Mouse (Mus musculus) ZHBTc4 (cell line): ENCODE measurements around the gene Cep170b.
A peak's percentile ranks its signal among the peaks of the same experiment; 100 is the strongest.

Experiments used
- DNase-seq: peaks from one replicate; pipeline ENCODE4 v3.0.0-alpha.2; 2011; ENCODE audit warnings: low read depth, low spot score

Gene Cep170b

GRCm38 (mm10) chr12:112763176-112763575 is 42.9 kb downstream of the Cep170b start:
- DNase-seq: no peak

DNA sequence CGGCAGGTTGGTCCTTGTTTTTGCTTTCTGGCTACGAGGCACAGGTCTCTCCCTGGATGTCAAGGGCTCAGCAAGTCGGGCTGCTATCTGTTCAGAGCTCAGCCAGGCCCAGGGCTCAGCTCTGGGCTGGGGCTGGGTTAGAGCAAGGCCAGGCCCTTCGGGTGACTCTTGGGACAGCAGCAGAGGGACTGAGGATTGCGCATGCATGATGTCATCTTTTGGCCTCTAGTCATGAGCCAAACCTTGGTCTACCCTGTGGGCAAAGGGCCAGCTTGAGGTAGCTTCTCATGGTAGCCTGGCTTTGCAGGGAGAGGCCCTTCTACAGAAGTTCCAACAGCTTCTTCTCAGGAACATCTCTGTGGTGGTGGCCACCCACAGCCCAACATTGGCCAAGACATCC is 43.9 kb downstream of the Cep170b start:
- no peak for DNase-seq

- no peak for DNase-seq
These were observed 44.7 kb downstream of the Cep170b start for GRCm38 (mm10) chr12:112764991-112765390.

- no peak for DNase-seq
These were observed 46.3 kb downstream of the Cep170b start for GRCm38 (mm10) chr12:112766586-112766985.

- no peak for DNase-seq
These were observed 47.0 kb downstream of the Cep170b start for GRCm38 (mm10) chr12:112767036-112767890.

DNA sequence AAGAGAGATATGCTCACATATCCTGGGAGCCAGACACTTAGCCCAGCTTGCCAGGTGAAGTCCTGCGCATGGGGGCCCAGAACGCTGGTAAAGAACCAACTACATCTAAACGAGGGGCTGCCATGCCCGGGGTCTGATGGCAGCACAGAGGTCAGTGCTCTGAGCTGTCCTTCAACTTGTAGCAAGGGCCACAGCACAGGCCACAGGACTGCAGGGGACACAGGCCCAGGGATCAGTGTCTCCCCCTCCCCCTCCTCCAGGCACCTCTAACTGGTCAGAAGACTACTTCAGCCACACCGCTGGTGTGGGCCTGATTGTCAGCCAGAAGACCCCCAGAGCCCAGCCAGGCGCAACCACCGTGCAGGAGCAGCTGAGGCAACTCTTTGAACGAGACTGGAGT is 47.9 kb downstream of the Cep170b start:
- no peak for DNase-seq

DNA sequence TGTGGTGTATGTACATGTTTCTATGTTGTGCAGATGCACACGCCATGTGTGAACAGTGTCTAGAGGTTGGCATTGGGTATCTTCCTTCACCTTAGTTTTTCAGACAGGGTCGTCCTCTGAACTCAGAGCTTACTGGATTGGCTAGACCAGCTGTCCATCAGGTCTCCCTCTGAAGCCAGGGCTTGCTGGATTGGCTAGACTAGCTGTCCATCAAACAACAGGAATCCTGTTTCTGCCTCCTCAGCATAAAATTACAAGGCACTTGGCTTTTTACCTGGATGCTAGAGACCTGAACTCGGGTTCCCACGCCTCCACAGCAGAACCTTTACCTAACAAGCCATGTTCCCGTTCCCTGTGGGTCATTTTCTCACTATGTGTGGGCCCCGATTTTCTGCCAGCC is 48.8 kb downstream of the Cep170b start:
- DNase-seq: peak; percentile 71

DNA sequence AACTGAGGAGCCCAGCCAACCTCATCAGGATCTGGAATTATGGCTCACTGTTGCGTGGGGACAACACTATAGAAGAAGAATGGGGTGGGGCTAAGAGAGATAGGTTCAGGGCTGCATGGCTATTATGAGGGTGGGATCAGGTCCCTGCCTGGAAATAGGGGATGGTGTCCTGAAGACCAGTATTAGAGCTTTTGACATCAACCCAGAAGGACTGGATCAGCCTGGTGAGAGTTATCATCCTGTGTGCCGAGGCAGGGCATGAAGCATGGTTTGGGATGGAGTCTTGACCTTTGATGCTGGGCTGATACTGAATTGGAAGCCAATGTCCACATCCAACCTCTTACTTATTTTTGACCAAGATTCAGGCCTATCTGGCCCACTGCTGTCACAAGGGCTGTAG is 49.5 kb downstream of the Cep170b start:
- DNase-seq: no peak

- no peak for DNase-seq
These were observed 50.1 kb downstream of the Cep170b start for GRCm38 (mm10) chr12:112770396-112770795.

GRCm38 (mm10) chr12:112772306-112772705 is 52.1 kb downstream of the Cep170b start:
- no peak for DNase-seq

- no peak for DNase-seq
These were observed 53.1 kb downstream of the Cep170b start for GRCm38 (mm10) chr12:112773366-112773765.

- no peak for DNase-seq
These were observed 53.8 kb downstream of the Cep170b start for GRCm38 (mm10) chr12:112774026-112774425.

- DNase-seq: no peak
These were observed 54.2 kb downstream of the Cep170b start for GRCm38 (mm10) chr12:112774481-112774880.

GRCm38 (mm10) chr12:112791026-112791425 is 70.8 kb downstream of the Cep170b start:
- no peak for DNase-seq

DNA sequence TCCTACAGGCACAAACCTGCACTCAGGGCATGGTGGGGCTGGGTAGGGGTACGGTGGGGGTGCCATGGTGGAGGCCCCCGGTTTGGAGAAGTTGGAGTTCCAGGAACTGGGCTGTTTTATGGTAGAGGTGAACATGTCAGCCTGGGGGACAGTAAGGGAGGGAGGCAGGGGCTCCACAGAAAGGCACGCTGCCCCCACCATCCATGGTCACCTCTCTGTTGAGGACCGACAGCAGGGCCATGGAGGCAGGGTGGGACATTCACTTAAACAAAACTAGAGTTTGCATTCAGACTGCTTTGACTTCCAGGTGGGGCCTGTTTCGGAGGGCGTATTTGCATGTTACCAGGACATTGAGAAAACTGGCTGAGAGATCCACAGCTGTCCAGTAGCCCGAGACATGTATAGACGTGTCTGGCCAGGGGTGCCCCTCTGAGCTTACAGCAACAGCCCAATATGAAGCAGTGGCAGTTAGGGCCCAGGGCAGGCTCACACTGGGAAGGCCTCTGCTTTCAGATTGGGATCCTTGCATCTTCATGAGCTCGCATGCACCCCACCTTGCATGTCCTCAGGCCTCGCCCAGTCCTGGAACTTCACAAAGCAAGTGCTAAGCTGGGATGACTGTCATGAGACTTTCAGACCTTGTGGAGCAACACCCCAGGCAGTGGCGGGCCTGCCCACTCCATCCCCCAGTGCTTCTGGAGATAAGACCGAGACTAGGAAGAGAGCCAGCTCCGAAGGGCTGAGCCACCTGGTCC is 73.5 kb downstream of the Cep170b start:
- peak; percentile 86 for DNase-seq

DNA sequence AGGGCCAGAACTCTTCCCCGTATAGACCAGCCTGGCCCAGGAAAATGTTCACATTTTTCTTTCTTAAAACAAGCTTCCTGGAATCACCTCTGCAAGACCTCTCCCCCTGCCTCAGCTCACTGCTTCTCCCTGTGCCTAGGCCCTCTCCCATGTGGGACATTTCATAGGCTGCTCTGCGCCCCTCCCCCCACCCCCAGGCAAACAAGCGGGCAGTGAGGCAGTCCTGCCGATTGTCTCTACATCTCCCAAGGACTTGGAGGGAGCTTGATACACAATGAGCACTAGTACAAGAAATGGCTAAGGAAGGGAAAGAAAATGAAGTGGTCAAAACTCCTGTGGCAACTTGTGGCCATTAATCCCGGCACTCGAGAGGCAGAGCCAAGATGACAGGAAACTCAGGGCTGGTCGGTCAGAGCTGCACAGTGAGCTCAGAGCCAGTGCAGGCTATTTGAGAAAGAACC is 74.1 kb downstream of the Cep170b start:
- DNase-seq: no peak

GRCm38 (mm10) chr12:112794998-112795397 is 74.7 kb downstream of the Cep170b start:
- no peak for DNase-seq

GRCm38 (mm10) chr12:112795466-112796104 is 75.3 kb downstream of the Cep170b start:
- DNase-seq: peak; percentile 81
